Comparison of ENCODE assay signal across 20 mouse cellular contexts in the genomic region with DNA sequence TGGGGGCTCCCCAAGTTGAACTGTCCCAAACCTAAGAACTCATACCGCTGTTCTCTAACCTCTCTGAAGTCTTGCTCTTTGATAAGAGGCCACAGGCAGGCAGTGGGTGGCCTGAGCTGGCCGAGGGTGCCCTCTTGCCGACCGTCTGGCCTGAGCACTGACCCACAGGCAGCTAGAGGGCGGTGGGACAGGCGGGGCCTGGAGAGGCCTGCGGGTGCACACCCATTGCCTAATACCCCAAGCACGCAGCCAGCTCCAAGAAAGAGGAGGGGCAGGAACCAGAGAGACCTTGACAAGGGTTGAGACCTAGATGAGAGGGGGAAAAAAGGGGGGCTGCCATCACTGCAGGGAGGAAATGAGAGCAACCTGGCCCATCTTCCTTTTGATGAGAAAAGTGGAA. TPM values are rescaled to one million over a fixed set of nuclear protein-coding genes. Genes with fewer than 3 reads are reported as not detected.
DNase-seq lines count a peak whose midpoint lies in the region; ATAC-seq and TF ChIP-seq lines count a peak whose summit lies in the region.
"Had no signal": no experiment of that assay in that cellular context is flagged by ENCODE, and none has a peak within 500 bp of the region (broad histone marks: within the 10 kb centered on the region; RNA-seq: fewer than 3 reads in every experiment).

No protein-coding gene starts in this region.

- no peaks in the 10 kb centered on the region for H3K9me3 ChIP-seq in E14TG2a.4 (ENCODE audit: low read length)
- no peaks in the 10 kb centered on the region for H3K9me3 ChIP-seq in embryonic facial prominence, embryonic 14.5 days (ENCODE audit: control insufficient read depth, low read length)
- no peaks in the 10 kb centered on the region for H3K9me3 ChIP-seq in limb, embryonic 13.5 days
- H3K9me3 ChIP-seq in midbrain, postnatal 0 days (ENCODE audit: low read length): no peaks in the 10 kb centered on the region
- H3K9me3 ChIP-seq: lung, embryonic 15.5 days; midbrain, embryonic 13.5 days; stomach, embryonic 15.5 days had no signal

- H3K4me1 ChIP-seq in E14TG2a.4 (replicated peaks; ENCODE audit: low read depth, low read length): peaks cover 56% of the 10 kb centered on the region
- H3K4me1 ChIP-seq in embryonic facial prominence, embryonic 14.5 days (ENCODE audit: control insufficient read depth, insufficient read depth, low read length): peaks cover 14% of the 10 kb centered on the region; the same call in 1 of the 2 replicates
- peaks cover 43% of the 10 kb centered on the region for H3K4me1 ChIP-seq in limb, embryonic 13.5 days
- H3K4me1 ChIP-seq in midbrain, postnatal 0 days (ENCODE audit: insufficient read depth, low read length): peaks cover 3% of the 10 kb centered on the region; the same call in 1 of the 2 replicates

- H3K36me3 ChIP-seq in E14TG2a.4 (ENCODE audit: insufficient read depth, low read length): no peaks in the 10 kb centered on the region
- no peaks in the 10 kb centered on the region for H3K36me3 ChIP-seq in embryonic facial prominence, embryonic 14.5 days (ENCODE audit: control insufficient read depth, insufficient read depth, low read length)
- H3K36me3 ChIP-seq in limb, embryonic 13.5 days: no peaks in the 10 kb centered on the region
- no peaks in the 10 kb centered on the region for H3K36me3 ChIP-seq in midbrain, postnatal 0 days (ENCODE audit: insufficient read depth, low read length)
- H3K36me3 ChIP-seq: G1E; lung, embryonic 15.5 days; midbrain, embryonic 13.5 days; stomach, embryonic 15.5 days had no signal

- no peak overlapping the region for H3K27ac ChIP-seq in embryonic facial prominence, embryonic 14.5 days (replicated peaks; ENCODE audit: low read depth, low read length)
- H3K27ac ChIP-seq in limb, embryonic 13.5 days: no peak overlapping the region
- no peak overlapping the region for H3K27ac ChIP-seq in midbrain, postnatal 0 days (ENCODE audit: low read depth, low read length)
- H3K27ac ChIP-seq: lung, embryonic 15.5 days; midbrain, embryonic 13.5 days; stomach, embryonic 15.5 days had no signal

- no peak for ATAC-seq in embryonic facial prominence, embryonic 14.5 days (ENCODE audit: low read depth)
- no peak for ATAC-seq in limb, embryonic 13.5 days (ENCODE audit: low FRiP score, low read depth)
- no peak for ATAC-seq in midbrain, postnatal 0 days (ENCODE audit: low FRiP score)
- ATAC-seq: activated CD4-positive, CD25-positive, alpha-beta regulatory T cell, adult 4 months had no signal

- no peak for TF ChIP-seq CTCF in E14TG2a.4 (conservative IDR thresholded peaks at IDR 0.05; ENCODE audit: low read length)
- TF ChIP-seq CTCF in midbrain, postnatal 0 days (IDR thresholded peaks at IDR 0.05): no peak

- peaks cover 75% of the 10 kb centered on the region for H3K27me3 ChIP-seq in E14TG2a.4 (ENCODE audit: insufficient read depth, low read length)
- H3K27me3 ChIP-seq in embryonic facial prominence, embryonic 14.5 days (replicated peaks; ENCODE audit: control insufficient read depth, insufficient read depth, low read length): peaks cover 74% of the 10 kb centered on the region
- peaks cover 90% of the 10 kb centered on the region for H3K27me3 ChIP-seq in limb, embryonic 13.5 days
- peaks cover 66% of the 10 kb centered on the region for H3K27me3 ChIP-seq in midbrain, postnatal 0 days (ENCODE audit: insufficient read depth, low read length)

- WGBS in embryonic facial prominence, embryonic 14.5 days: 2% methylated on average over 8 of the region's 8 CpGs
- WGBS in limb, embryonic 13.5 days: 1% methylated on average over 8 of the region's 8 CpGs
- WGBS in midbrain, postnatal 0 days: 7% methylated on average over 8 of the region's 8 CpGs

- peak overlapping the region; percentile 35; the same call in 1 of the 2 replicates for H3K4me3 ChIP-seq in E14TG2a.4 (replicated peaks; ENCODE audit: low read length)
- H3K4me3 ChIP-seq in embryonic facial prominence, embryonic 14.5 days (ENCODE audit: low read depth, low read length): no peak overlapping the region
- H3K4me3 ChIP-seq in limb, embryonic 13.5 days: 0 out of 2 replicates have a peak overlapping the region, but pooled peaks have one; percentile 2
- no peak overlapping the region for H3K4me3 ChIP-seq in midbrain, postnatal 0 days (ENCODE audit: low read depth, low read length)
- H3K4me3 ChIP-seq: erythroblast, embryonic 14.5 days; lung, embryonic 15.5 days; midbrain, embryonic 13.5 days; stomach, embryonic 15.5 days had no signal

- peak overlapping the region; percentile 15 for H3K4me2 ChIP-seq in embryonic facial prominence, embryonic 14.5 days (ENCODE audit: low read depth, low read length)
- no peak overlapping the region for H3K4me2 ChIP-seq in limb, embryonic 13.5 days (replicated peaks)
- no peak overlapping the region for H3K4me2 ChIP-seq in midbrain, postnatal 0 days (ENCODE audit: low read depth, low read length, poor library complexity, severe bottlenecking)
- H3K4me2 ChIP-seq: lung, embryonic 15.5 days; midbrain, embryonic 13.5 days; stomach, embryonic 15.5 days had no signal

- 0 out of 2 replicates have a peak overlapping the region, but pooled peaks have one; percentile 1 for H3K9ac ChIP-seq in embryonic facial prominence, embryonic 14.5 days (ENCODE audit: low read depth, low read length)
- H3K9ac ChIP-seq in limb, embryonic 13.5 days: no peak overlapping the region
- no peak overlapping the region for H3K9ac ChIP-seq in midbrain, postnatal 0 days (replicated peaks; ENCODE audit: low read length, poor library complexity, severe bottlenecking)
- H3K9ac ChIP-seq: lung, embryonic 15.5 days; midbrain, embryonic 13.5 days; stomach, embryonic 15.5 days had no signal

- DNase-seq in lung, adult 18-20 months: peak; percentile 43 to 49
- DNase-seq in lung, postnatal 14 days: no peak
- no peak for DNase-seq in embryonic facial prominence, embryonic 14.5 days (ENCODE audit: low spot score)
- DNase-seq in spleen, adult 12 weeks (ENCODE audit: low spot score): no peak
- no peak for DNase-seq in midbrain, postnatal 0 days (ENCODE audit: low spot score)
- DNase-seq: kidney, adult 18-20 months; layer of hippocampus, adult 9-11 months; right cerebral cortex, postnatal 25 days; thymus, postnatal 36 days had no signal

RNA-seq across cellular contexts. Expression of a gene that starts 2.1 kb away (rescaled TPM):
- polyA plus RNA-seq in embryonic facial prominence, embryonic 14.5 days (2014; fragmentation: Nextera tagmentation; extraction: Ambion mirVana): 4.1 and 4.3 TPM in 2 replicates
- 2.1 and 2.4 TPM in 2 replicates for polyA plus RNA-seq in limb, embryonic 13.5 days (2015; fragmentation: Nextera tagmentation; extraction: Ambion mirVana)
- total RNA-seq in midbrain, postnatal 0 days (2014; rRNA removed): 0.38 and 1.5 TPM in 2 replicates
- polyA plus RNA-seq in midbrain, postnatal 0 days (2015; fragmentation: Nextera tagmentation; extraction: Ambion mirVana): not detected in 2 replicates
- polyA plus RNA-seq: erythroblast, embryonic 14.5 days had no signal

RNA-seq across cellular contexts. Expression of a gene that starts 9.6 kb away (rescaled TPM):
- polyA plus RNA-seq in embryonic facial prominence, embryonic 14.5 days (2014; fragmentation: Nextera tagmentation; extraction: Ambion mirVana): 0.10 TPM in 1 of 2 replicates, not detected in the other
- not detected in 2 replicates for polyA plus RNA-seq in limb, embryonic 13.5 days (2015; fragmentation: Nextera tagmentation; extraction: Ambion mirVana)
- total RNA-seq in midbrain, postnatal 0 days (2014; rRNA removed): 0.33 TPM in 2 replicates
- 0.81 and 1.1 TPM in 2 replicates for polyA plus RNA-seq in midbrain, postnatal 0 days (2015; fragmentation: Nextera tagmentation; extraction: Ambion mirVana)
- total RNA-seq: common myeloid progenitor, adult 5-6 weeks; G1E; hematopoietic stem cell, adult 5-6 weeks had no signal
- polyA plus RNA-seq: activated CD4-positive, CD25-positive, alpha-beta regulatory T cell, adult 4 months; erythroblast, embryonic 14.5 days; G1E; limb, embryonic 11.5 days; lung, embryonic 15.5 days; stomach, embryonic 15.5 days had no signal

RNA-seq across cellular contexts. Expression of a gene that starts 17.1 kb away (rescaled TPM):
- 33.9 and 34.8 TPM in 2 replicates for polyA plus RNA-seq in embryonic facial prominence, embryonic 14.5 days (2014; fragmentation: Nextera tagmentation; extraction: Ambion mirVana)
- polyA plus RNA-seq in limb, embryonic 13.5 days (2015; fragmentation: Nextera tagmentation; extraction: Ambion mirVana): 39.1 and 41.0 TPM in 2 replicates
- 122 and 144 TPM in 2 replicates for total RNA-seq in midbrain, postnatal 0 days (2014; rRNA removed)
- polyA plus RNA-seq in midbrain, postnatal 0 days (2015; fragmentation: Nextera tagmentation; extraction: Ambion mirVana): 89.2 and 93.8 TPM in 2 replicates

RNA-seq across cellular contexts. Expression of a gene that starts 29.2 kb away (rescaled TPM):
- 0.07 TPM in 1 of 2 replicates, not detected in the other for polyA plus RNA-seq in embryonic facial prominence, embryonic 14.5 days (2014; fragmentation: Nextera tagmentation; extraction: Ambion mirVana)
- 0.05 TPM in 1 of 2 replicates, not detected in the other for polyA plus RNA-seq in limb, embryonic 13.5 days (2015; fragmentation: Nextera tagmentation; extraction: Ambion mirVana)
- total RNA-seq in midbrain, postnatal 0 days (2014; rRNA removed): 5.5 and 7.3 TPM in 2 replicates
- polyA plus RNA-seq in midbrain, postnatal 0 days (2015; fragmentation: Nextera tagmentation; extraction: Ambion mirVana): 0.51 and 0.64 TPM in 2 replicates
- polyA plus RNA-seq: activated CD4-positive, CD25-positive, alpha-beta regulatory T cell, adult 4 months; limb, embryonic 11.5 days; stomach, embryonic 15.5 days had no signal

RNA-seq across cellular contexts. Expression of a gene that starts 51.2 kb away (rescaled TPM):
- polyA plus RNA-seq in embryonic facial prominence, embryonic 14.5 days (2014; fragmentation: Nextera tagmentation; extraction: Ambion mirVana): 71.7 and 80.6 TPM in 2 replicates
- 93.4 and 94.5 TPM in 2 replicates for polyA plus RNA-seq in limb, embryonic 13.5 days (2015; fragmentation: Nextera tagmentation; extraction: Ambion mirVana)
- 45.1 and 50.6 TPM in 2 replicates for total RNA-seq in midbrain, postnatal 0 days (2014; rRNA removed)
- polyA plus RNA-seq in midbrain, postnatal 0 days (2015; fragmentation: Nextera tagmentation; extraction: Ambion mirVana): 50.6 and 57.4 TPM in 2 replicates

Comparison
In these comparisons a context has a peak if more than half of its experiments do, and no peak if none do; other contexts are left out.
1. DNase-seq: peak in lung, adult 18-20 months (2 of 2); none in lung, postnatal 14 days (single experiment), embryonic facial prominence, embryonic 14.5 days (single experiment), spleen, adult 12 weeks (single experiment) and midbrain, postnatal 0 days (single experiment).
2. H3K4me3 ChIP-seq: peak in E14TG2a.4 (single experiment) and limb, embryonic 13.5 days (single experiment); none in embryonic facial prominence, embryonic 14.5 days (single experiment) and midbrain, postnatal 0 days (single experiment).